Mouse (Mus musculus) erythroblast, embryonic 14.5 days (primary cell): ENCODE results near the gene Slc40a1.

Source experiments
- GATA1 ChIP-seq: IDR thresholded peaks from 2 replicates; pipeline ENCODE4 v1.6.1; 2012; ENCODE audit warnings: low read length, inconsistent platforms, mixed read lengths
- TAL1 ChIP-seq: IDR thresholded peaks from 3 replicates; pipeline ENCODE4 v1.6.1; 2012; ENCODE audit warnings: low read length, inconsistent platforms, mixed read lengths

- TF ChIP-seq TAL1 (no peak), GATA1 (no peak)
Measured at GRCm38 (mm10) chr1:45876450-45877198, 49.7 kb downstream of the Slc40a1 start.
